Mouse (Mus musculus): ENCODE measurements at regions not wholly inside any gene's neighbourhood (a gene's known extent, or its start where the extent isn't known, plus 50 kb on each side); places are given as distances from the start of the nearest gene placed in this dataset.
A peak's percentile ranks its signal among the peaks of the same experiment; 100 is the strongest.

GRCm38 (mm10) chr2:19049877-19050731, 52.0 kb downstream of the 4930426L09Rik start:
- DNase-seq (ENCODE audit: low spot score) = no peak

- no peak for DNase-seq (ENCODE audit: low spot score)
Observed at GRCm38 (mm10) chr2:19055500-19055899, 57.4 kb downstream of the 4930426L09Rik start.

GRCm38 (mm10) chr2:19057859-19058258, 59.7 kb downstream of the 4930426L09Rik start:
- no peak for DNase-seq (ENCODE audit: low spot score)

- DNase-seq (ENCODE audit: low spot score) = no peak
Observed at GRCm38 (mm10) chr2:19058765-19059164, 60.6 kb downstream of the 4930426L09Rik start.

GRCm38 (mm10) chr2:19059246-19059645, 61.1 kb downstream of the 4930426L09Rik start:
- DNase-seq (ENCODE audit: low spot score) = no peak

GRCm38 (mm10) chr2:19060218-19060915, 62.2 kb downstream of the 4930426L09Rik start:
- DNase-seq (ENCODE audit: low spot score) = no peak

- no peak for DNase-seq (ENCODE audit: low spot score)
Observed at GRCm38 (mm10) chr2:19064560-19065362, 66.6 kb downstream of the 4930426L09Rik start.

- no peak for DNase-seq (ENCODE audit: low spot score)
Observed at GRCm38 (mm10) chr2:19065511-19065910, 67.4 kb downstream of the 4930426L09Rik start.

GRCm38 (mm10) chr2:19068161-19068560, 70.0 kb downstream of the 4930426L09Rik start:
- no peak for DNase-seq (ENCODE audit: low spot score)

GRCm38 (mm10) chr2:19083816-19084215, 85.7 kb downstream of the 4930426L09Rik start:
- DNase-seq (ENCODE audit: low spot score) = no peak

- DNase-seq (ENCODE audit: low spot score) = no peak
Observed at GRCm38 (mm10) chr2:19085105-19085504, 87.0 kb downstream of the 4930426L09Rik start.

GRCm38 (mm10) chr2:19086167-19086566, 88.0 kb downstream of the 4930426L09Rik start:
- no peak for DNase-seq (ENCODE audit: low spot score)

- no peak for DNase-seq (ENCODE audit: low spot score)
Observed at GRCm38 (mm10) chr2:19086621-19087020, 88.5 kb downstream of the 4930426L09Rik start.

- DNase-seq (ENCODE audit: low spot score) = no peak
Observed at GRCm38 (mm10) chr2:19099384-19099783, 99.7 kb upstream of the Armc3 start.

GRCm38 (mm10) chr2:19108753-19109152, 90.3 kb upstream of the Armc3 start:
- DNase-seq (ENCODE audit: low spot score) = no peak

GRCm38 (mm10) chr2:19119871-19120270, 79.2 kb upstream of the Armc3 start:
- no peak for DNase-seq (ENCODE audit: low spot score)

GRCm38 (mm10) chr2:19132864-19133263, 66.2 kb upstream of the Armc3 start:
- no peak for DNase-seq (ENCODE audit: low spot score)

- no peak for DNase-seq (ENCODE audit: low spot score)
Observed at GRCm38 (mm10) chr2:19142586-19142985, 56.5 kb upstream of the Armc3 start.

- no peak for DNase-seq (ENCODE audit: low spot score)
Observed at GRCm38 (mm10) chr2:19145412-19145811, 53.7 kb upstream of the Armc3 start.

- peak; percentile 59 for DNase-seq (ENCODE audit: low spot score)
Observed at GRCm38 (mm10) chr2:19145881-19146280, 53.2 kb upstream of the Armc3 start.

GRCm38 (mm10) chr2:19146289-19146688, 52.8 kb upstream of the Armc3 start:
- no peak for DNase-seq (ENCODE audit: low spot score)

GRCm38 (mm10) chr2:19148812-19149211, 50.3 kb upstream of the Armc3 start:
- DNase-seq (ENCODE audit: low spot score) = no peak
